Mouse (Mus musculus): Measurements from ENCODE around the gene Faf2. TPM values are rescaled to one million over a fixed set of nuclear protein-coding genes. Genes with fewer than 3 reads are reported as not detected.

The Faf2 gene
- polyA plus RNA-seq, 1 experiment from 2014 or later, result 94.4 TPM

GRCm38 (mm10) chr13:54632731-54633277, 11.2 kb downstream of the Faf2 start:
- Histone ChIP-seq H3K36me3 (peaks cover 54% of the 10 kb centered on the region), H3K27me3 (no peaks in the 10 kb centered on the region), H3K9me3 (no peaks in the 10 kb centered on the region), H3K4me1 (replicated peaks) (no peaks in the 10 kb centered on the region), H3K4me3 (replicated peaks) (no peak overlapping the region), H3K27ac (no peak overlapping the region), H3K4me2 (no peak overlapping the region), H3K9ac (replicated peaks) (no peak overlapping the region)
- no peak for ATAC-seq (ENCODE audit: insufficient number of reproducible peaks, insufficient read depth, low FRiP score, low TSS enrichment, low read depth)
- 83% methylated on average over 3 of the region's 3 CpGs for WGBS

DNA sequence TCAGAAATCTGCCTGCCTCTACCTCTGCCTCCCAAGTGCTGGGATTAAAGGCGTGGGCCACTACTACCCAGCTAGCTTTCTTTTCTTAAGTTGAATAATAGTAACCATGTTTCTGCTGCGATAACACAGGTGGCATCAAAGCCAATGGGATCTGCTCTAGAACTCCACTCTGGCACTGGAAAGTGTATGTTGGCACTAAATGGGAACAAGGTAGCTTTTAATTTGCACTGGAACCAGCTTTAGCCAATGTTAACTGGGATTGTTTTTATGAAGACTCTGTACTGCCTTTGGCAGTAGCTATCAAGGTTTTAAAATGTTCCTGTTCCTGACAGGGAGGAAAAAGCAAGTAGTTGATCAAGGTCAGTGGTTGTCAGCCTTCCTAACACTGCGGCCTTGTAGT, 13.4 kb downstream of the Faf2 start:
- Histone ChIP-seq H3K36me3 (peaks cover 68% of the 10 kb centered on the region), H3K9me3 (no peaks in the 10 kb centered on the region), H3K4me3 (replicated peaks) (no peak overlapping the region), H3K4me2 (no peak overlapping the region), H3K4me1 (replicated peaks) (no peaks in the 10 kb centered on the region), H3K27me3 (no peaks in the 10 kb centered on the region), H3K9ac (replicated peaks) (no peak overlapping the region), H3K27ac (no peak overlapping the region)
- ATAC-seq (ENCODE audit: insufficient number of reproducible peaks, insufficient read depth, low FRiP score, low TSS enrichment, low read depth), result no peak
- 94% methylated on average over 3 of the region's 3 CpGs for WGBS

DNA sequence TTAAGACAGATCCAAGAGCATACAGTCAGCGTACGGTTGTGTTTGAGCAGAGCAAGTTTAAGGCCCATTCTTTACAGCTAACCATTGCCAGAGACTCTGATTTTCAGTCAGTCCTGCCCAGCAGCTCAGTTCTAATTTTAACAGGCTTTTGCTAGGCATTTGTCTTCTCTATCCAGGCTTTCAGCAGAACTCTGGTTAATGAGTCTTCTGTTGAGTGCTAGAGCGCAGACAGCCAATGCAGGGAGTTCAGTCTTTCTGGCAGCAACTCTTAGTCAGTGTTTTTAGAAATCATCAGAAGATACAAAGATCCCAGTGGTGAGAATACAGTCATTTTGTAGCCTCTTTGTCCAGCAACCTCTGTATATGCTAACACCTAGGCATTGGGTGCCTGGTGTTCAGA, 28.9 kb downstream of the Faf2 start:
- H3K9ac ChIP-seq (replicated peaks), result no peak overlapping the region
- H3K36me3 ChIP-seq, result peaks cover 100% of the 10 kb centered on the region
- H3K4me1 ChIP-seq (replicated peaks), result no peaks in the 10 kb centered on the region
- no peaks in the 10 kb centered on the region for H3K27me3 ChIP-seq
- H3K9me3 ChIP-seq, result no peaks in the 10 kb centered on the region
- H3K4me2 ChIP-seq, result no peak overlapping the region
- no peak for ATAC-seq (ENCODE audit: insufficient number of reproducible peaks, insufficient read depth, low FRiP score, low TSS enrichment, low read depth)
- no peak overlapping the region for H3K27ac ChIP-seq
- WGBS, result 97% methylated on average over 3 of the region's 3 CpGs
- H3K4me3 ChIP-seq (replicated peaks), result no peak overlapping the region

- Histone ChIP-seq H3K4me1 (replicated peaks) (no peaks in the 10 kb centered on the region), H3K9ac (replicated peaks) (no peak overlapping the region), H3K27ac (no peak overlapping the region), H3K4me3 (replicated peaks) (no peak overlapping the region), H3K4me2 (no peak overlapping the region), H3K36me3 (peaks cover 84% of the 10 kb centered on the region), H3K27me3 (no peaks in the 10 kb centered on the region), H3K9me3 (no peaks in the 10 kb centered on the region)
- WGBS, result 75% methylated on average over 5 of the region's 5 CpGs
- ATAC-seq (ENCODE audit: insufficient number of reproducible peaks, insufficient read depth, low FRiP score, low TSS enrichment, low read depth), result no peak
These were observed 39.3 kb downstream of the Faf2 start for GRCm38 (mm10) chr13:54660877-54661276.

- H3K4me2 ChIP-seq, result no peak overlapping the region
- no peaks in the 10 kb centered on the region for H3K9me3 ChIP-seq
- no peaks in the 10 kb centered on the region for H3K4me1 ChIP-seq (replicated peaks)
- H3K4me3 ChIP-seq (replicated peaks), result no peak overlapping the region
- no peak overlapping the region for H3K27ac ChIP-seq
- no peak for ATAC-seq (ENCODE audit: insufficient number of reproducible peaks, insufficient read depth, low FRiP score, low TSS enrichment, low read depth)
- H3K36me3 ChIP-seq, result peaks cover 80% of the 10 kb centered on the region
- 95% methylated on average over 12 of the region's 12 CpGs for WGBS
- no peaks in the 10 kb centered on the region for H3K27me3 ChIP-seq
- H3K9ac ChIP-seq (replicated peaks), result no peak overlapping the region
These were observed 39.8 kb downstream of the Faf2 start for GRCm38 (mm10) chr13:54661358-54661757.

GRCm38 (mm10) chr13:54663999-54664398, 42.4 kb downstream of the Faf2 start:
- Histone ChIP-seq H3K4me2 (no peak overlapping the region), H3K4me3 (replicated peaks) (no peak overlapping the region), H3K4me1 (replicated peaks) (no peaks in the 10 kb centered on the region), H3K27ac (no peak overlapping the region), H3K9me3 (no peaks in the 10 kb centered on the region), H3K27me3 (no peaks in the 10 kb centered on the region), H3K36me3 (peaks cover 62% of the 10 kb centered on the region), H3K9ac (replicated peaks) (no peak overlapping the region)
- ATAC-seq (ENCODE audit: insufficient number of reproducible peaks, insufficient read depth, low FRiP score, low TSS enrichment, low read depth), result no peak
- WGBS, result 68% methylated on average over 4 of the region's 4 CpGs

- Histone ChIP-seq H3K36me3 (peaks cover 58% of the 10 kb centered on the region), H3K4me2 (no peak overlapping the region), H3K27me3 (no peaks in the 10 kb centered on the region), H3K4me3 (replicated peaks) (no peak overlapping the region), H3K4me1 (replicated peaks) (no peaks in the 10 kb centered on the region), H3K27ac (no peak overlapping the region), H3K9me3 (no peaks in the 10 kb centered on the region), H3K9ac (replicated peaks) (no peak overlapping the region)
- 77% methylated on average over 1 of the region's 1 CpGs for WGBS
- ATAC-seq (ENCODE audit: insufficient number of reproducible peaks, insufficient read depth, low FRiP score, low TSS enrichment, low read depth), result no peak
These were observed 42.9 kb downstream of the Faf2 start for GRCm38 (mm10) chr13:54664509-54664908.

DNA sequence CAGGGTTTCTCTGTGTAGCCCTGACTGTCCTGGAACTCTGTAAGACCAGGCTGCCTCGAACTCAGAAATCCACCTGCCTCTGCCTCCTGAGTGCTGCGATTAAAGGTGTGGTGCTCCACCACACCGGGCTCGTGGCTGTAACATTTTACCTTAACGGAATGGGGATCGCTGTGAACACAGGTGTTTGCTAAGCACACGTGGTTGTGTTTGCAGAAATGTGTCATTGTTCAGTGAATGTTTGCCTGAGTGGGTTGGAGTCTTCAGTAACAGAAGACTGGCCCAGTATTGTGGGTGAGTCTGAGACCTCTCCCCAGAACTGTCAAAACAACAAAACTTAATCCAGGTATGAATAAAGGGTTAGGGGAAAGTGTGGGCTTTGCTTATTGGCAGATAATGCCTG, 43.5 kb downstream of the Faf2 start:
- no peak for ATAC-seq (ENCODE audit: insufficient number of reproducible peaks, insufficient read depth, low FRiP score, low TSS enrichment, low read depth)
- Histone ChIP-seq H3K9me3 (no peaks in the 10 kb centered on the region), H3K4me3 (replicated peaks) (no peak overlapping the region), H3K4me1 (replicated peaks) (no peaks in the 10 kb centered on the region), H3K9ac (replicated peaks) (no peak overlapping the region), H3K27ac (no peak overlapping the region), H3K27me3 (no peaks in the 10 kb centered on the region), H3K4me2 (no peak overlapping the region), H3K36me3 (peaks cover 52% of the 10 kb centered on the region)
- 93% methylated on average over 7 of the region's 7 CpGs for WGBS

DNA sequence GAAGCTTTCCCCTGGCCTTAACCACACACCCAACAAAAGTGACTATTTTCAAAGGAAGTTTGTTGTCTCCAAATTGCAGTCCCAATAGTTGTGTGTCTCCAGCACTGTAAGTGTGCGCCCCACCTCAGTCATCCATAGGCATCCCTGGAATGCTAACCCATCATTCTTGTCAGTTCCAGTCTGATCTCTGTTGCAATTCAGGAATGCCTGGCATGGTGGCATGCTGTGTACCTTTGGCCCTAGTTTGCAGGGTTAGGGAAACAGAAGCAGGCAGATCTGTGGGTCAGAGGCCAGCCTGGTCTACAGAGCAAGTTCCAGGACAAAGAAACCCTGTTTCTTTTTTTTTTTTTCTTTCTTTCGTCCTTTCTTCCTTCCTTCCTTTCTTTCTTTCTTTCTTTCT, 48.9 kb downstream of the Faf2 start:
- peaks cover 13% of the 10 kb centered on the region for H3K36me3 ChIP-seq
- H3K9ac ChIP-seq (replicated peaks), result no peak overlapping the region
- 61% methylated on average over 2 of the region's 2 CpGs for WGBS
- H3K4me2 ChIP-seq, result no peak overlapping the region
- no peak overlapping the region for H3K27ac ChIP-seq
- ATAC-seq (ENCODE audit: insufficient number of reproducible peaks, insufficient read depth, low FRiP score, low TSS enrichment, low read depth), result no peak
- no peaks in the 10 kb centered on the region for H3K4me1 ChIP-seq (replicated peaks)
- no peaks in the 10 kb centered on the region for H3K27me3 ChIP-seq
- H3K9me3 ChIP-seq, result no peaks in the 10 kb centered on the region
- no peak overlapping the region for H3K4me3 ChIP-seq (replicated peaks)

- Histone ChIP-seq H3K9ac (replicated peaks) (no peak overlapping the region), H3K4me3 (replicated peaks) (no peak overlapping the region), H3K27me3 (no peaks in the 10 kb centered on the region), H3K27ac (0 out of 2 replicates have a peak overlapping the region, but pooled peaks have one; percentile 12), H3K9me3 (no peaks in the 10 kb centered on the region), H3K4me2 (no peak overlapping the region), H3K4me1 (replicated peaks) (no peaks in the 10 kb centered on the region; the same call in 1 of the 2 replicates), H3K36me3 (peaks cover 27% of the 10 kb centered on the region)
- no peak for ATAC-seq (ENCODE audit: insufficient number of reproducible peaks, insufficient read depth, low FRiP score, low TSS enrichment, low read depth)
- 60% methylated on average over 11 of the region's 11 CpGs for WGBS
These were observed 54.5 kb downstream of the Faf2 start for GRCm38 (mm10) chr13:54675895-54676590.

GRCm38 (mm10) chr13:54678263-54678662, 56.7 kb downstream of the Faf2 start:
- Histone ChIP-seq H3K27me3 (no peaks in the 10 kb centered on the region), H3K9ac (replicated peaks) (no peak overlapping the region), H3K9me3 (no peaks in the 10 kb centered on the region), H3K4me1 (replicated peaks) (no peaks in the 10 kb centered on the region; the same call in 1 of the 2 replicates), H3K4me3 (replicated peaks) (no peak overlapping the region), H3K27ac (no peak overlapping the region), H3K4me2 (no peak overlapping the region), H3K36me3 (peaks cover 49% of the 10 kb centered on the region)
- ATAC-seq (ENCODE audit: insufficient number of reproducible peaks, insufficient read depth, low FRiP score, low TSS enrichment, low read depth), result no peak
- WGBS, result 57% methylated on average over 4 of the region's 4 CpGs
